In genomic region chr9:108577025-108577424, GRCm38 (mm10) we compare ENCODE assay signal across 9 mouse cellular contexts. TPM values are rescaled to one million over a fixed set of nuclear protein-coding genes. Genes with fewer than 3 reads are reported as not detected.
DNase-seq lines count a peak whose midpoint lies in the region; ATAC-seq and TF ChIP-seq lines count a peak whose summit lies in the region.
"Had no signal": no experiment of that assay in that cellular context is flagged by ENCODE, and none has a peak within 500 bp of the region (broad histone marks: within the 10 kb centered on the region; RNA-seq: fewer than 3 reads in every experiment).

No protein-coding gene starts in this region.

- H3K9me3 ChIP-seq in forebrain, embryonic 11.5 days (ENCODE audit: control insufficient read depth, low read length), result no peaks in the 10 kb centered on the region
- H3K9me3 ChIP-seq in intestine, embryonic 16.5 days (ENCODE audit: control insufficient read depth, low read length), result no peaks in the 10 kb centered on the region
- no peaks in the 10 kb centered on the region for H3K9me3 ChIP-seq in neural tube, embryonic 13.5 days

- no peak for DNase-seq in layer of hippocampus, adult 2 months (ENCODE audit: low spot score in 2 of 2)
- DNase-seq in layer of hippocampus, postnatal 14 days (ENCODE audit: low spot score in 2 of 2), result no peak
- no peak for DNase-seq in forebrain, embryonic 11.5 days (ENCODE audit: low spot score)
- no peak for DNase-seq in thymus, postnatal 14 days
- DNase-seq in cerebellum, postnatal 36 days, result no peak
- DNase-seq: left cerebral cortex, postnatal 4 days had no signal

- peak overlapping the region; percentile 62 for H3K4me2 ChIP-seq in forebrain, embryonic 11.5 days (ENCODE audit: low read depth, low read length, severe bottlenecking)
- peak overlapping the region; percentile 79 for H3K4me2 ChIP-seq in intestine, embryonic 16.5 days (ENCODE audit: low read depth, low read length)
- peak overlapping the region; percentile 95 for H3K4me2 ChIP-seq in neural tube, embryonic 13.5 days

- 0 out of 2 replicates have a peak overlapping the region, but pooled peaks have one; percentile 95 for H3K27ac ChIP-seq in layer of hippocampus, adult 2 months
- H3K27ac ChIP-seq in forebrain, embryonic 11.5 days (ENCODE audit: low read depth, low read length), result no peak overlapping the region
- H3K27ac ChIP-seq in intestine, embryonic 16.5 days (ENCODE audit: low read length), result no peak overlapping the region
- H3K27ac ChIP-seq in neural tube, embryonic 13.5 days (replicated peaks), result peak overlapping the region; percentile 98

- peak overlapping the region; percentile 85 for H3K4me3 ChIP-seq in layer of hippocampus, adult 2 months
- peak overlapping the region; percentile 85 for H3K4me3 ChIP-seq in forebrain, embryonic 11.5 days (ENCODE audit: low read depth, low read length)
- peak overlapping the region; percentile 80 for H3K4me3 ChIP-seq in intestine, embryonic 16.5 days (ENCODE audit: low read length)
- peak overlapping the region; percentile 78 for H3K4me3 ChIP-seq in neural tube, embryonic 13.5 days

- H3K36me3 ChIP-seq in forebrain, embryonic 11.5 days (ENCODE audit: control insufficient read depth, insufficient read depth, low read length), result peaks cover 15% of the 10 kb centered on the region; the same call in 1 of the 2 replicates
- peaks cover 11% of the 10 kb centered on the region for H3K36me3 ChIP-seq in intestine, embryonic 16.5 days (ENCODE audit: control insufficient read depth, insufficient read depth, low read length)
- H3K36me3 ChIP-seq in neural tube, embryonic 13.5 days, result peaks cover 64% of the 10 kb centered on the region

- 55% methylated on average over 6 of the region's 6 CpGs for WGBS in forebrain, embryonic 11.5 days
- WGBS in intestine, embryonic 16.5 days, result 32% methylated on average over 6 of the region's 6 CpGs
- 62% methylated on average over 6 of the region's 6 CpGs for WGBS in neural tube, embryonic 13.5 days

- H3K9ac ChIP-seq in forebrain, embryonic 11.5 days (ENCODE audit: low read length), result peak overlapping the region; percentile 87; the same call in 1 of the 2 replicates
- H3K9ac ChIP-seq in intestine, embryonic 16.5 days (ENCODE audit: low read depth, low read length), result peak overlapping the region; percentile 88; the same call in 1 of the 2 replicates
- H3K9ac ChIP-seq in neural tube, embryonic 13.5 days, result peak overlapping the region; percentile 99

- no peak for TF ChIP-seq CTCF in layer of hippocampus, adult 2 months (conservative IDR thresholded peaks at IDR 0.05)

- no peak for ATAC-seq in forebrain, embryonic 11.5 days (replicated peaks; ENCODE audit: low FRiP score)
- no peak for ATAC-seq in intestine, embryonic 16.5 days
- ATAC-seq in neural tube, embryonic 13.5 days (ENCODE audit: low read depth), result no peak
- ATAC-seq in monocyte, adult 5-6 weeks (replicated peaks; ENCODE audit: insufficient number of reproducible peaks, low FRiP score, low TSS enrichment, poor library complexity, severe bottlenecking), result no peak

- no peaks in the 10 kb centered on the region for H3K27me3 ChIP-seq in forebrain, embryonic 11.5 days (ENCODE audit: control insufficient read depth, insufficient read depth, low read length)
- H3K27me3 ChIP-seq in intestine, embryonic 16.5 days (replicated peaks; ENCODE audit: control insufficient read depth, insufficient read depth, low read length), result no peaks in the 10 kb centered on the region
- H3K27me3 ChIP-seq in neural tube, embryonic 13.5 days, result no peaks in the 10 kb centered on the region

- peaks cover 29% of the 10 kb centered on the region for H3K4me1 ChIP-seq in forebrain, embryonic 11.5 days (replicated peaks; ENCODE audit: control insufficient read depth, insufficient read depth, low read length)
- peaks cover 32% of the 10 kb centered on the region for H3K4me1 ChIP-seq in intestine, embryonic 16.5 days (ENCODE audit: control insufficient read depth, insufficient read depth, low read length)
- peaks cover 68% of the 10 kb centered on the region for H3K4me1 ChIP-seq in neural tube, embryonic 13.5 days (replicated peaks)

RNA-seq across cellular contexts. Expression of gene Wdr6, which starts 1.5 kb away (rescaled TPM):
- 100 to 1,000 TPM; 119 to 129 TPM for total RNA-seq in layer of hippocampus, adult 2 months (2021)
- 100 to 1,000 TPM; 172 to 180 TPM for total RNA-seq in layer of hippocampus, postnatal 14 days (2021)
- 196 TPM in 2 replicates for polyA plus RNA-seq in forebrain, embryonic 11.5 days (2014; fragmentation: Nextera tagmentation; extraction: Ambion mirVana)
- polyA plus RNA-seq in intestine, embryonic 16.5 days (2015; fragmentation: Nextera tagmentation; extraction: Ambion mirVana), result 60.7 and 64.4 TPM in 2 replicates
- 254 and 259 TPM in 2 replicates for polyA plus RNA-seq in neural tube, embryonic 13.5 days (2015; fragmentation: Nextera tagmentation; extraction: Ambion mirVana)
- total RNA-seq in monocyte, adult 5-6 weeks (2017), result 3.6 to 11.4 TPM (median 5.8 TPM) in 3 replicates

RNA-seq across cellular contexts. Expression of gene Dalrd3, which starts 7.3 kb away (rescaled TPM):
- 100 to 1,000 TPM; 110 to 111 TPM for total RNA-seq in layer of hippocampus, adult 2 months (2021)
- total RNA-seq in layer of hippocampus, postnatal 14 days (2021), result 10 to 100 TPM; 76.0 to 86.5 TPM
- 176 and 195 TPM in 2 replicates for polyA plus RNA-seq in forebrain, embryonic 11.5 days (2014; fragmentation: Nextera tagmentation; extraction: Ambion mirVana)
- polyA plus RNA-seq in intestine, embryonic 16.5 days (2015; fragmentation: Nextera tagmentation; extraction: Ambion mirVana), result 100 and 115 TPM in 2 replicates
- polyA plus RNA-seq in neural tube, embryonic 13.5 days (2015; fragmentation: Nextera tagmentation; extraction: Ambion mirVana), result 267 and 294 TPM in 2 replicates
- 30.3 to 61.1 TPM (median 44.8 TPM) in 3 replicates for total RNA-seq in monocyte, adult 5-6 weeks (2017)

RNA-seq across cellular contexts. Expression of gene Ndufaf3, which starts 9.8 kb away (rescaled TPM):
- total RNA-seq in layer of hippocampus, adult 2 months (2021), result 10 to 100 TPM; 60.8 to 73.3 TPM
- 10 to 100 TPM; 52.0 to 54.6 TPM for total RNA-seq in layer of hippocampus, postnatal 14 days (2021)
- polyA plus RNA-seq in forebrain, embryonic 11.5 days (2014; fragmentation: Nextera tagmentation; extraction: Ambion mirVana), result 50.1 and 53.2 TPM in 2 replicates
- polyA plus RNA-seq in intestine, embryonic 16.5 days (2015; fragmentation: Nextera tagmentation; extraction: Ambion mirVana), result 41.1 and 42.1 TPM in 2 replicates
- 68.0 and 80.2 TPM in 2 replicates for polyA plus RNA-seq in neural tube, embryonic 13.5 days (2015; fragmentation: Nextera tagmentation; extraction: Ambion mirVana)
- total RNA-seq in monocyte, adult 5-6 weeks (2017), result 8.3 to 13.4 TPM (median 8.5 TPM) in 3 replicates

RNA-seq across cellular contexts. Expression of gene Impdh2, which starts 16.9 kb away (rescaled TPM):
- 10 to 100 TPM; 61.3 to 63.7 TPM for total RNA-seq in layer of hippocampus, adult 2 months (2021)
- 10 to 100 TPM; 61.3 to 70.1 TPM for total RNA-seq in layer of hippocampus, postnatal 14 days (2021)
- polyA plus RNA-seq in forebrain, embryonic 11.5 days (2014; fragmentation: Nextera tagmentation; extraction: Ambion mirVana), result 197 and 199 TPM in 2 replicates
- 149 and 173 TPM in 2 replicates for polyA plus RNA-seq in intestine, embryonic 16.5 days (2015; fragmentation: Nextera tagmentation; extraction: Ambion mirVana)
- 109 and 112 TPM in 2 replicates for polyA plus RNA-seq in neural tube, embryonic 13.5 days (2015; fragmentation: Nextera tagmentation; extraction: Ambion mirVana)
- 62.6 to 85.5 TPM (median 75.7 TPM) in 3 replicates for total RNA-seq in monocyte, adult 5-6 weeks (2017)

RNA-seq across cellular contexts. Expression of gene P4htm, which starts 20.4 kb away (rescaled TPM):
- total RNA-seq in layer of hippocampus, adult 2 months (2021), result 100 to 1,000 TPM; 101 to 104 TPM
- total RNA-seq in layer of hippocampus, postnatal 14 days (2021), result 10 to 100 TPM; 64.2 to 64.5 TPM
- polyA plus RNA-seq in forebrain, embryonic 11.5 days (2014; fragmentation: Nextera tagmentation; extraction: Ambion mirVana), result 11.9 and 12.6 TPM in 2 replicates
- polyA plus RNA-seq in intestine, embryonic 16.5 days (2015; fragmentation: Nextera tagmentation; extraction: Ambion mirVana), result 4.5 and 5.0 TPM in 2 replicates
- 29.5 and 30.7 TPM in 2 replicates for polyA plus RNA-seq in neural tube, embryonic 13.5 days (2015; fragmentation: Nextera tagmentation; extraction: Ambion mirVana)
- 0.75 to 2.6 TPM (median 0.87 TPM) in 3 replicates for total RNA-seq in monocyte, adult 5-6 weeks (2017)

Comparison
In these comparisons a context has a peak if more than half of its experiments do, and no peak if none do; other contexts are left out.
1. H3K27ac ChIP-seq: peak in layer of hippocampus, adult 2 months (single experiment) and neural tube, embryonic 13.5 days (single experiment); none in forebrain, embryonic 11.5 days (single experiment) and intestine, embryonic 16.5 days (single experiment).
2. Peak in every context shown above with its lines, with median percentiles within 50 percentile points of each other: H3K4me3 ChIP-seq, H3K4me2 ChIP-seq and H3K9ac ChIP-seq.